Mouse (Mus musculus): Measurements from ENCODE around the gene Atp13a2. TPM values are rescaled to one million over a fixed set of nuclear protein-coding genes. Genes with fewer than 3 reads are reported as not detected.

Gene Atp13a2
- total and polyA plus RNA-seq, 2 experiments: 13.3 to 34.0 TPM

DNA sequence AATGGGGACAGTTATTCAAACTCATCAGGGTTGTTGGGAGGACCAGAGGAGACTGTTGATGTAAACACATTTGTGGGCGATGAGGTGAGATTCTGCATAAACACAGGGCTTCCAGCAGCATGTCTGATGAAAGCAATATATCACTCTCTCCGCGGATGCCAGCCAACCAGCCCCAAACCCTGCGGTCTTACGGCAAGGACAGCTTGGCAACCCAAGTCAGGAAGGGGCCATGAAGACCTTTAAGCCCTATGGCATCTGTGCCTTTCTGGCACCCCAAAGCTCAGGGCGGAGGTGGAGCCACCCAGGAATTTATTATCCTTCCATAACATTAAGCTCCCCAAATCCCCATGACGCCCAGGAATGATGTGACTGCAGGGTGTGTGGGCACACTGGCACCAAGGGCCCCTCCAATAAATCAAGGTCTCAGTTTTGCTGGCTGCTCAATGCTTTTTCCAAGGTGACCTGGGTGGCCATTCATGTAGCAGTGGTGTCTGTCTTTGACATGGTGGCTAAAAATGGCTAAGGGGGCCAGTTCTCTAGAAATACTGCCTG, 27.5 kb upstream of the Atp13a2 start:
- DNase-seq (ENCODE audit: extremely low read depth, low read depth, low spot score): no peak
- no peak for TF ChIP-seq POLR2A (IDR thresholded peaks at IDR 0.05; ENCODE audit: extremely low read depth, insufficient read depth, low read length)
- TF ChIP-seq CTCF (IDR thresholded peaks at IDR 0.05; ENCODE audit: low read depth, low read length): no peak

DNA sequence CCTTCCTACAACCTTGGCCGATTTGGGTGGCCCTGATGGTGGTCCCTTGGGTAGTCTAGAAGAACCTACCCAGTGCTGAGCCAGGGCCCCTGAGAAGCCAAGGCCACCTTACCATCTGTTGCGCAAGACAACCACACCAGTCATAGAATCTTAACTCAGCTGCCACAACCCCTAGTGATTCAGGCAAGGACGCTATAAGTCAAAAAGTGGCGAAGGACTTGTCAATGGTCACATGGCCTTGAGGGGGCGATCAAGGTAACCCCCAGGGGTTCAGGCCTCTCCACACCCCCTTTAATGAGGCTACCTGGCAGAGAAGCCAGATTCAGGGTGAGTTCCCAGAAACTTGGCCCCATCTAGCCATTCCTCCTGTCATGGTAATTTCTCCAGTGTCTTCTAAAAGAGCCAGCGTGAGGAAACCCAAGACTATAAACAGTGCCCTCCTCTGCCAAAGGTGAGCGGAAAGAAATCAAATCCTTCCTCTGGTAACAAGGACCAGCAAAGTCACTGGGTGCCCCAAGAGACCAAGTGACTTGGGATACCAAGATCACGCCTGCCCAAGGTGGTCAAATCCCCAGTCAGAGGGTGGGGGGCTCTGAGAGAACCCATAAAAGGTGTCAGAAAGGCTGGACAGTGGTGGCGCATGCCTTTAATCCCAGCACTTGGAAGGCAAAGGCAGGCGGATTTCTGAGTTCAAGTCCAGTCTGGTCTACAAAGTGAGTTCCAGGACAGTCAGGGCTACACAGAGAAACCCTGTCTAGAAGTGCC, 26.8 kb upstream of the Atp13a2 start:
- no peak overlapping the region for H3K9ac ChIP-seq (ENCODE audit: low read depth, low read length)
- no peaks in the 10 kb centered on the region for H3K36me3 ChIP-seq (ENCODE audit: control insufficient read depth, insufficient read depth, low read length)
- WGBS: 92% methylated on average over 10 of the region's 10 CpGs
- H3K27ac ChIP-seq (replicated peaks; ENCODE audit: insufficient read depth, low read depth, low read length): no peak overlapping the region
- TF ChIP-seq CTCF (IDR thresholded peaks at IDR 0.05; ENCODE audit: low read depth, low read length): no peak
- TF ChIP-seq POLR2A (IDR thresholded peaks at IDR 0.05; ENCODE audit: extremely low read depth, insufficient read depth, low read length): no peak
- peaks cover 20% of the 10 kb centered on the region; the same call in 1 of the 2 replicates for H3K79me2 ChIP-seq (ENCODE audit: control insufficient read depth, insufficient read depth, low read length)
- no peak for DNase-seq (ENCODE audit: extremely low read depth, low read depth, low spot score)
- no peak overlapping the region for H3K4me3 ChIP-seq (ENCODE audit: insufficient read depth, low read depth, low read length)
- H3K4me1 ChIP-seq (ENCODE audit: control insufficient read depth, insufficient read depth, low read length): peaks cover 17% of the 10 kb centered on the region
- H3K27me3 ChIP-seq (ENCODE audit: control insufficient read depth, insufficient read depth, low read length): no peaks in the 10 kb centered on the region

More for the DNA sequence above, 27.5 kb upstream of the Atp13a2 start:
- 88% methylated on average over 7 of the region's 7 CpGs for WGBS
- Histone ChIP-seq H3K27ac (replicated peaks; ENCODE audit: insufficient read depth, low read depth, low read length) (no peak overlapping the region), H3K79me2 (ENCODE audit: control insufficient read depth, insufficient read depth, low read length) (peaks cover 13% of the 10 kb centered on the region; the same call in 1 of the 2 replicates), H3K9ac (ENCODE audit: low read depth, low read length) (no peak overlapping the region), H3K27me3 (ENCODE audit: control insufficient read depth, insufficient read depth, low read length) (no peaks in the 10 kb centered on the region), H3K4me3 (ENCODE audit: insufficient read depth, low read depth, low read length) (no peak overlapping the region), H3K36me3 (ENCODE audit: control insufficient read depth, insufficient read depth, low read length) (no peaks in the 10 kb centered on the region), H3K4me1 (ENCODE audit: control insufficient read depth, insufficient read depth, low read length) (peaks cover 17% of the 10 kb centered on the region)

DNA sequence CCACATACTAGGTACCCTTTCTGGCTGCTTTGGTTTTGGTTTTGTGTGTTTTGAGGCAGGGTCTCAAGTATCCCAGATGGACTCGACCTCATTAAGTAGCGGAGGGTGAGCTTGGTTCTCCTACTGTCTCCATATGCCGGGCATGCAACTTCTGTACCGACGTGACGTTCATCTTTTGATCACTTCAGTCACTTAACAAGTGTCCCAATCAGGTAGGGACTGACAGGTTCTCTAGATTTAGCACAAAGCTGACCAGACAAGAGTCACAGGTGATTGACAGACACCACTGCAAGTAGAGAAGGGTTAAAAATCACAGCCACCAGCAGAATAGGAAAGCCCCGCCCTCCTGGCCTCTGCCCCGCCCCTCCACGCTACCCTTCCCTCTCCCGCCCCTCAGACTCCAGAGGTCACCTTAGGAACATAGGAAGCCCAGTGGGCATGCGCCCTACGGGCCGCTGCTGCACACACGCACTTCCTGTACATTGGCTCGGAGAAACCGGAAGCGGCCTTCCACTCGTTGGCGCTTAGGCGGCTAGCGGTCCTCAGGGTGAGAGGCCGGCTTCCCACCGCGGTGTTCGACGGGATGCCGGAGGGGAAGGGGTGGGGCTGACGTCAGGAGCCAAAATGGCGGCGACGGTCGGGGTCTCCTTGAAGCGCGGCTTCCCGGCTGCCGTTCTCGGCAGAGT, 25.7 kb upstream of the Atp13a2 start, which contains the start of gene Sdhb:
Sdhb (plus strand) TSS at position 423 of the 686 bp plus-strand sequence.
- H3K4me3 ChIP-seq (ENCODE audit: insufficient read depth, low read depth, low read length): peak within 1 kb of the TSS; percentile 98
- peaks cover 23% of the 10 kb centered on the region; the same call in 1 of the 2 replicates for H3K79me2 ChIP-seq (ENCODE audit: control insufficient read depth, insufficient read depth, low read length)
- no peak for TF ChIP-seq CTCF (IDR thresholded peaks at IDR 0.05; ENCODE audit: low read depth, low read length)
- peak; percentile 66; the same call in 1 of the 2 replicates for TF ChIP-seq POLR2A (IDR thresholded peaks at IDR 0.05; ENCODE audit: extremely low read depth, insufficient read depth, low read length)
- no peaks in the 10 kb centered on the region for H3K27me3 ChIP-seq (ENCODE audit: control insufficient read depth, insufficient read depth, low read length)
- peaks cover 17% of the 10 kb centered on the region for H3K4me1 ChIP-seq (ENCODE audit: control insufficient read depth, insufficient read depth, low read length)
- H3K9ac ChIP-seq (ENCODE audit: low read depth, low read length): peak within 1 kb of the TSS; percentile 94
- WGBS: 2% methylated on average over 37 of the region's 37 CpGs
- no peaks in the 10 kb centered on the region for H3K36me3 ChIP-seq (ENCODE audit: control insufficient read depth, insufficient read depth, low read length)
- peak; percentile 98 for DNase-seq (ENCODE audit: extremely low read depth, low read depth, low spot score)
- peak within 1 kb of the TSS; percentile 96 for H3K27ac ChIP-seq (replicated peaks; ENCODE audit: insufficient read depth, low read depth, low read length)

DNA sequence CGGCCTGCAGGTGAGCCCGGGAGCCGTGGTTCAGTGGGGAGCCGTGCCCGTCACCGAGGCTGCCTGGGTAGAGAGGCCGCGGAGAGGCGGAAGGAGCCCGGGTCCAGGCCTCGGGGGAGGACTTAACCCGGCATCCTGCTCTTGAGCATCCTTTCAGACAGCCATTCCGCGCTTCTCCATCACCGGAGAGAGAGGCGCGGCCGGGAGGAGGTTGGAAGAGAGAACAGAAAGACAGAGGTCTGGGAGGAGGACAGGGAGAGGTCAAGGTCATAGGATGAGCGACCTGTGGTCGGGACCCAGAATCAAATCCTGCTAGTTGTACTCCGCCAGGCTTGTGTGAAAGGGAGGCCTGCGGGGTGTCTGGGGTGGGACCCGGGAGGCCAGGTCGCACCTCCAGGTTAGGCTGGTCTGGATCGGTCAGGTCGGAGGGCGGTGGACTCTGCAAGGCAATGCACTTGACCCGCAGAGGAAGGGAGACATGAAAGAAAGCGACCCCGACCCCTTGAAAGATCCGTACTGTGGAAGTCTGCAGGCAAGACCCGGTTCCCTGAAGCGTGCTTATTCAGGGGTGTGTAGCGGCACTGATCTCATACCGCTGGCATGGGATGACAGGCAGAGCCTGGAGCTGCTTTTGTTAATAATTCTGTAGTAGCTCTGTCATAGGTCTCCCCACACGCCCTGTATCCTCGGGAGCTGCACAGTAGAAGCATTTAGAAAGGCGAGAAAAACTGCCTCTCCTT, 25.0 kb upstream of the Atp13a2 start:
- Histone ChIP-seq H3K27ac (replicated peaks; ENCODE audit: insufficient read depth, low read depth, low read length) (peak overlapping the region; percentile 96), H3K4me3 (ENCODE audit: insufficient read depth, low read depth, low read length) (peak overlapping the region; percentile 98), H3K36me3 (ENCODE audit: control insufficient read depth, insufficient read depth, low read length) (peaks cover 4% of the 10 kb centered on the region; the same call in 1 of the 2 replicates), H3K4me1 (ENCODE audit: control insufficient read depth, insufficient read depth, low read length) (peaks cover 17% of the 10 kb centered on the region), H3K79me2 (ENCODE audit: control insufficient read depth, insufficient read depth, low read length) (peaks cover 26% of the 10 kb centered on the region; the same call in 1 of the 2 replicates), H3K27me3 (ENCODE audit: control insufficient read depth, insufficient read depth, low read length) (no peaks in the 10 kb centered on the region), H3K9ac (ENCODE audit: low read depth, low read length) (peak overlapping the region; percentile 94)
- peak; percentile 32 for DNase-seq (ENCODE audit: extremely low read depth, low read depth, low spot score)
- TF ChIP-seq CTCF (IDR thresholded peaks at IDR 0.05; ENCODE audit: low read depth, low read length) (no peak), POLR2A (IDR thresholded peaks at IDR 0.05; ENCODE audit: extremely low read depth, insufficient read depth, low read length) (no peak)
- WGBS: under 1% methylated on average over 38 of the region's 38 CpGs

DNA sequence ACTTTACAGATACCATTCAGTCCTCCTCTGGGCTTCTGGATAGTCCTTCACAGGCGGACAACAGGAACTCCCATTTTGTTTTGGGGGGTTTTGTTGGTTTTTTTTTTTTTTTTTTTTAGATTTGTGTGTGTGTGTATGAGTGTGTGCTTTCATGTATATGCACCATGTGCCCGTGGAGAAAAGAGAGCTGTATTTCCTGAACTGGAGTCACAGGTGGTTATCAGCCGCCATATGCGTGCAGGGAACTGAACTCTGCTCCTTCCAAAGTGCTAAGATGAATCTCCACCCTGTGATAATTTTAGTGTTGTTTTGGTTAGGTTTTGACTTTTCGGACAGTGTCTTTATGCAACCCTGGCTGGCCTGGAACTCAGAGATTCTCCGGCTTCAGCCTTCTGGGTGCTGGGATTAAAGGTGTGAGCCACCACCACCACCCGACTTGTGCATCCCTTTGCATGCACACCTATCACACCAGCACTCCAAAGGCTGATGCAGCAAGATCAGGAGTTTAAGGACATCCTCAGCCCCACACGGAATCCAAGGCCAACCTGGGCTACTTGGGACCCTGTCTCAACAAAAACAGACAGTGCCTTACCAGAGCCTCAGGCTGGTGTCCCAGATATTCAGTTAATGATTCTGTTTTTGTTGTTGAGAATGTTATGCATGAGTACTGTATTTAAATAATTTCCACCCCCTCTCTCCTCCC, 24.3 kb upstream of the Atp13a2 start:
- Histone ChIP-seq H3K4me1 (ENCODE audit: control insufficient read depth, insufficient read depth, low read length) (peaks cover 15% of the 10 kb centered on the region), H3K79me2 (ENCODE audit: control insufficient read depth, insufficient read depth, low read length) (peaks cover 26% of the 10 kb centered on the region; the same call in 1 of the 2 replicates), H3K27ac (replicated peaks; ENCODE audit: insufficient read depth, low read depth, low read length) (peak overlapping the region; percentile 96), H3K4me3 (ENCODE audit: insufficient read depth, low read depth, low read length) (peak overlapping the region; percentile 98), H3K36me3 (ENCODE audit: control insufficient read depth, insufficient read depth, low read length) (peaks cover 8% of the 10 kb centered on the region; the same call in 1 of the 2 replicates), H3K9ac (ENCODE audit: low read depth, low read length) (peak overlapping the region; percentile 94), H3K27me3 (ENCODE audit: control insufficient read depth, insufficient read depth, low read length) (no peaks in the 10 kb centered on the region)
- peak; percentile 73 for DNase-seq (ENCODE audit: extremely low read depth, low read depth, low spot score)
- no peak for TF ChIP-seq CTCF (IDR thresholded peaks at IDR 0.05; ENCODE audit: low read depth, low read length)
- TF ChIP-seq POLR2A (IDR thresholded peaks at IDR 0.05; ENCODE audit: extremely low read depth, insufficient read depth, low read length): no peak
- WGBS: 17% methylated on average over 8 of the region's 8 CpGs
